Mouse (Mus musculus) G1E (cell line): ENCODE results near the gene Tmem143. TPM values are rescaled to one million over a fixed set of nuclear protein-coding genes. Genes with fewer than 3 reads are reported as not detected.
"Not testable (repeated sequence)": the region's sequence is repeated elsewhere in the genome, so short reads cannot be mapped to it uniquely, and the experiment has no call there.

Experiments used
- ATAC-seq: 2 replicates; pipeline ENCODE4 v1.8.0; 2016; ENCODE audit warnings: mild to moderate bottlenecking; ENCODE audit not compliant: insufficient number of reproducible peaks, poor library complexity, low FRiP score, severe bottlenecking; ENCODE audit errors: extremely low read depth
- DNase-seq: peaks from one replicate; pipeline ENCODE4 v3.0.0; 2012; ENCODE audit warnings: low spot score
- H3K27me3 ChIP-seq: 2 replicates; pipeline ENCODE4 v1.6.1; 2012; ENCODE audit warnings: mild to moderate bottlenecking, low read length, inconsistent platforms; ENCODE audit not compliant: insufficient read depth
- H3K36me3 ChIP-seq: replicated peaks from 2 replicates; pipeline ENCODE3; 2012; ENCODE audit warnings: mild to moderate bottlenecking, inconsistent platforms
- H3K4me1 ChIP-seq: 2 replicates; pipeline ENCODE4 v1.6.1; 2012; ENCODE audit warnings: low read depth, low read length, inconsistent platforms, mixed read lengths; ENCODE audit not compliant: insufficient read depth
- H3K4me3 ChIP-seq: 2 replicates; pipeline ENCODE4 v1.5.1; 2012; ENCODE audit warnings: low read depth, mild to moderate bottlenecking, inconsistent platforms, low read length, moderate library complexity, mixed read lengths
- H3K9me3 ChIP-seq: replicated peaks from 2 replicates; pipeline ENCODE4 v1.6.1; 2012; ENCODE audit warnings: inconsistent platforms
- CTCF ChIP-seq: IDR thresholded peaks from 2 replicates; pipeline ENCODE4 v1.5.1; 2012; ENCODE audit warnings: low read depth, low read length, inconsistent platforms, mixed read lengths
- GATA1 ChIP-seq: IDR thresholded peaks from 2 replicates; pipeline ENCODE4 v1.6.1; 2012; ENCODE audit warnings: borderline replicate concordance, low read length, inconsistent platforms, mixed read lengths
- GATA2 ChIP-seq: IDR thresholded peaks from 2 replicates; pipeline ENCODE4 v1.6.1; 2012; ENCODE audit warnings: low read depth, low read length, inconsistent platforms, borderline replicate concordance
- POLR2AphosphoS5 ChIP-seq: IDR thresholded peaks from 2 replicates; pipeline ENCODE4 v1.6.1; 2012; ENCODE audit warnings: low read depth, low read length, inconsistent platforms; ENCODE audit not compliant: insufficient replicate concordance
- TAL1 ChIP-seq: conservative IDR thresholded peaks from 2 replicates; pipeline ENCODE4 v1.6.1; 2012; ENCODE audit warnings: low read depth, low read length, inconsistent platforms, mixed read lengths
- polyA plus RNA-seq: library from polyadenylated mRNA; stranded (reverse); fragments of >175 nt; gene quantifications from 2 replicates; pipeline ENCODE4 v1.2.3, GENCODE M21; 2012
- total RNA-seq, 2 experiments: library from RNA; stranded (forward) in 1 of 2; stranded (reverse) in 1 of 2; fragments of 200-1000 nt in 1 of 2; fragments of >200 nt in 1 of 2; fragmentation: Nextera tagmentation in 1 of 2; gene quantifications; 2 replicates each; pipeline ENCODE4 v1.2.3; 2014 to 2017

Tmem143 gene
- total and polyA plus RNA-seq, 3 experiments, result 11.7 to 37.8 (median 14.4) TPM

- H3K9me3 ChIP-seq, result no peaks in the 10 kb centered on the region
- H3K36me3 ChIP-seq, result peaks cover 89% of the 10 kb centered on the region
- H3K4me3 ChIP-seq, result no peak overlapping the region
- ATAC-seq, result no peak
- no peaks in the 10 kb centered on the region for H3K4me1 ChIP-seq
- TF ChIP-seq CTCF (no peak), GATA1 (no peak)
- DNase-seq, result no peak
- H3K27me3 ChIP-seq, result no peaks in the 10 kb centered on the region
Observed at GRCm38 (mm10) chr7:45881011-45881410, 15.7 kb upstream of the Tmem143 start.

- TF ChIP-seq GATA1, result no peak
- no peak for TF ChIP-seq TAL1
- no peak for TF ChIP-seq POLR2AphosphoS5
- no peak for TF ChIP-seq CTCF
- TF ChIP-seq GATA2, result no peak
- Histone ChIP-seq H3K36me3 (peaks cover 67% of the 10 kb centered on the region), H3K27me3 (no peaks in the 10 kb centered on the region), H3K9me3 (no peaks in the 10 kb centered on the region), H3K4me1 (no peaks in the 10 kb centered on the region), H3K4me3 (no peak overlapping the region)
- DNase-seq, result no peak
- ATAC-seq, result no peak
Observed at GRCm38 (mm10) chr7:45887246-45887645, 9.5 kb upstream of the Tmem143 start.

GRCm38 (mm10) chr7:45892651-45893050, 4.1 kb upstream of the Tmem143 start:
- peaks cover 38% of the 10 kb centered on the region for H3K36me3 ChIP-seq
- H3K4me1 ChIP-seq, result peaks cover 26% of the 10 kb centered on the region
- no peak overlapping the region for H3K4me3 ChIP-seq
- H3K9me3 ChIP-seq, result no peaks in the 10 kb centered on the region
- peaks cover 3% of the 10 kb centered on the region; the same call in 1 of the 2 replicates for H3K27me3 ChIP-seq
- TF ChIP-seq GATA1 (no peak), GATA2 (no peak), TAL1 (no peak), CTCF (no peak)
- DNase-seq, result no peak
- ATAC-seq, result no peak

GRCm38 (mm10) chr7:45895931-45896516, 717 bp upstream of the Tmem143 start:
- H3K4me1 ChIP-seq, result peaks cover 40% of the 10 kb centered on the region
- DNase-seq (no peak), ATAC-seq (no peak)
- H3K4me3 ChIP-seq, result peak overlapping the region; percentile 58
- TF ChIP-seq TAL1 (no peak), GATA1 (no peak), GATA2 (no peak), POLR2AphosphoS5 (no peak), CTCF (no peak)
- peaks cover 3% of the 10 kb centered on the region; the same call in 1 of the 2 replicates for H3K27me3 ChIP-seq
- H3K36me3 ChIP-seq, result peaks cover 46% of the 10 kb centered on the region
- no peaks in the 10 kb centered on the region for H3K9me3 ChIP-seq

GRCm38 (mm10) chr7:45897258-45897757, 567 bp downstream of the Tmem143 start:
- Histone ChIP-seq H3K4me3 (peak overlapping the region; percentile 73), H3K4me1 (peaks cover 46% of the 10 kb centered on the region), H3K9me3 (no peaks in the 10 kb centered on the region), H3K27me3 (peaks cover 3% of the 10 kb centered on the region; the same call in 1 of the 2 replicates), H3K36me3 (peaks cover 50% of the 10 kb centered on the region)
- TF ChIP-seq GATA1 (no peak), GATA2 (no peak), CTCF (no peak), POLR2AphosphoS5 (no peak), TAL1 (no peak)
- peak; percentile 47 for ATAC-seq
- peak; percentile 71 for DNase-seq

- not testable (repeated sequence) for DNase-seq
Observed at GRCm38 (mm10) chr7:45898125-45898524, 1.4 kb downstream of the Tmem143 start.

GRCm38 (mm10) chr7:45901562-45901961, 4.8 kb downstream of the Tmem143 start:
- Histone ChIP-seq H3K36me3 (peaks cover 40% of the 10 kb centered on the region), H3K9me3 (0 out of 2 replicates have a peak, but pooled peaks cover 4% of the 10 kb centered on the region), H3K4me1 (peaks cover 28% of the 10 kb centered on the region), H3K27me3 (no peaks in the 10 kb centered on the region), H3K4me3 (no peak overlapping the region)
- DNase-seq (no peak), ATAC-seq (no peak)
- no peak for TF ChIP-seq GATA1
- TF ChIP-seq TAL1, result no peak
- no peak for TF ChIP-seq POLR2AphosphoS5
- TF ChIP-seq GATA2, result no peak
- no peak for TF ChIP-seq CTCF

More at GRCm38 (mm10) chr7:45898125-45898524, 1.4 kb downstream of the Tmem143 start:
- Histone ChIP-seq H3K4me1 (peaks cover 43% of the 10 kb centered on the region), H3K4me3 (peak overlapping the region; percentile 73; the same call in 1 of the 2 replicates), H3K36me3 (peaks cover 48% of the 10 kb centered on the region)
- ATAC-seq, H3K9me3 ChIP-seq, H3K27me3 ChIP-seq: not testable (repeated sequence)
